Mouse (Mus musculus): ENCODE results near the gene Pakap. TPM values are rescaled to one million over a fixed set of nuclear protein-coding genes. Genes with fewer than 3 reads are reported as not detected.

The Pakap gene
- polyA plus RNA-seq, 1 experiment from 2014 or later = 40.4 TPM

DNA sequence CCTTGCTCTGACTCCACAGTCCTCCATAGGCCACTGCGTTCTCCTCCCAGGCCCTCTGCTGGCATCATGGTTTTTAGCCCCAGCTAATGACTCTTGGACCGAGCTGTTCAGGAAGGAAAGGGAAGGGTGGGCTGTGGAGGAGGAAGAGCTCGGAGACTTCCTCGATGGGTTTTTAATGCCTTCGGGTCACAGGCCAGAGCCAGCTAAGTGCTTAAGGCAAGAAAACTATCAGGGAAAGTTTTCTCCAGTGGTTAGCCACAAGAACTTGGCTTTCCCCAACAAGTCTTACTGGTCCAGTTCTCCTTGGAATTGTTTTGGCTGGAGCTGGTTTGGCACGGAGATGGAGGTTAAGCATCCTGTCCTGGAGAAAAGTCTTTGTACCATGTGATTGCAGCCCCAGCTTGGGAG lies 292.2 kb downstream of the Pakap start:
- 85% methylated on average over 6 of the region's 6 CpGs for WGBS
- no peak for ATAC-seq (ENCODE audit: insufficient number of reproducible peaks, insufficient read depth, low FRiP score, low TSS enrichment, low read depth)
- peaks cover 47% of the 10 kb centered on the region for H3K36me3 ChIP-seq

DNA sequence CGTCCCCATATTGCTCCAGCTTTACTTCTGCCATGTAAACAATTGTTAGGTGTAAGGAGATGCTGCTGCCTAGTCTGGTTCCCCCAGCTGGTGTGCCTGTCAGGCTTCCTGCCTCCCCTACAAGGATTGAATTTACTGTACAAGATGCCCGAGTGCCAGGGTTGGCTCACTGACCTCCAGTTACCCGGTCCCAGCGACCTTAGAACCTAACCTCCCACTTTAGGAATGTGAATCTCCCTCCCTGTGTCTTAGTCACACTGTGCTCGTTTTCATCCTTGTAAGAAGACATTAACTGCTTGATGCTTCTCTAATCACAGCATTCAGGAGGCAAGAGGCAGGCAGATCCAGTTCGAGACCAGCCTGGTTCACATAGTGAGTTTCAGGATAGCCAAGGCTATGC lies 293.2 kb downstream of the Pakap start:
- H3K4me2 ChIP-seq = no peak overlapping the region
- H3K4me3 ChIP-seq (replicated peaks) = no peak overlapping the region
- H3K36me3 ChIP-seq = peaks cover 37% of the 10 kb centered on the region
- H3K9me3 ChIP-seq = no peaks in the 10 kb centered on the region
- no peak overlapping the region for H3K27ac ChIP-seq
- ATAC-seq (ENCODE audit: insufficient number of reproducible peaks, insufficient read depth, low FRiP score, low TSS enrichment, low read depth) = no peak
- H3K9ac ChIP-seq (replicated peaks) = no peak overlapping the region
- no peaks in the 10 kb centered on the region for H3K27me3 ChIP-seq
- 71% methylated on average over 6 of the region's 6 CpGs for WGBS
- peaks cover 27% of the 10 kb centered on the region for H3K4me1 ChIP-seq (replicated peaks)

More for the DNA sequence above, 292.2 kb downstream of the Pakap start:
- Histone ChIP-seq H3K4me2 (no peak overlapping the region), H3K4me1 (replicated peaks) (peaks cover 19% of the 10 kb centered on the region), H3K9ac (replicated peaks) (no peak overlapping the region), H3K9me3 (no peaks in the 10 kb centered on the region), H3K4me3 (replicated peaks) (no peak overlapping the region), H3K27ac (no peak overlapping the region), H3K27me3 (no peaks in the 10 kb centered on the region)

DNA sequence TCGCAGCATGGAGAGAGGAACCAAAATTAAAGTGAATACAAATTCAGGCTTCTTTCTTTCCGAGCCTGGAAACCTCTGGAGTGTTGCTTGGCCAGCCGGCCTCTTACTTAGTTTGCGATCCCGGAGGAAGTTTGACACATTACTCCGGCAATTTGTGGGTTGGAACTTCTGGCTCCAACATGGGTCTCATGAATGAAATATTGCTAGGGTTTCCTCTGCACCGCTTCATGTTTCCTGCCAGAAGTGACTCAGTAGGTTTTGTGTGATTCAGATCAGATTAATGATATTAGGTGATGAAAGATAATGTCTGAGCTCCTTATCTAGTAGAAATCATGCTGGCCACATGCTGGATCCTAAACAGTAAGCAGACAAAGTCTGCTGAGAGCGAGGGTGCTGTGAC lies 293.9 kb downstream of the Pakap start:
- H3K27me3 ChIP-seq = no peaks in the 10 kb centered on the region
- H3K4me3 ChIP-seq (replicated peaks) = no peak overlapping the region
- no peak for ATAC-seq (ENCODE audit: insufficient number of reproducible peaks, insufficient read depth, low FRiP score, low TSS enrichment, low read depth)
- no peaks in the 10 kb centered on the region for H3K9me3 ChIP-seq
- peak overlapping the region; percentile 46; the same call in 1 of the 2 replicates for H3K27ac ChIP-seq
- H3K4me1 ChIP-seq (replicated peaks) = peaks cover 34% of the 10 kb centered on the region
- H3K36me3 ChIP-seq = peaks cover 30% of the 10 kb centered on the region
- H3K9ac ChIP-seq (replicated peaks) = no peak overlapping the region
- H3K4me2 ChIP-seq = no peak overlapping the region
- WGBS = 60% methylated on average over 8 of the region's 8 CpGs

DNA sequence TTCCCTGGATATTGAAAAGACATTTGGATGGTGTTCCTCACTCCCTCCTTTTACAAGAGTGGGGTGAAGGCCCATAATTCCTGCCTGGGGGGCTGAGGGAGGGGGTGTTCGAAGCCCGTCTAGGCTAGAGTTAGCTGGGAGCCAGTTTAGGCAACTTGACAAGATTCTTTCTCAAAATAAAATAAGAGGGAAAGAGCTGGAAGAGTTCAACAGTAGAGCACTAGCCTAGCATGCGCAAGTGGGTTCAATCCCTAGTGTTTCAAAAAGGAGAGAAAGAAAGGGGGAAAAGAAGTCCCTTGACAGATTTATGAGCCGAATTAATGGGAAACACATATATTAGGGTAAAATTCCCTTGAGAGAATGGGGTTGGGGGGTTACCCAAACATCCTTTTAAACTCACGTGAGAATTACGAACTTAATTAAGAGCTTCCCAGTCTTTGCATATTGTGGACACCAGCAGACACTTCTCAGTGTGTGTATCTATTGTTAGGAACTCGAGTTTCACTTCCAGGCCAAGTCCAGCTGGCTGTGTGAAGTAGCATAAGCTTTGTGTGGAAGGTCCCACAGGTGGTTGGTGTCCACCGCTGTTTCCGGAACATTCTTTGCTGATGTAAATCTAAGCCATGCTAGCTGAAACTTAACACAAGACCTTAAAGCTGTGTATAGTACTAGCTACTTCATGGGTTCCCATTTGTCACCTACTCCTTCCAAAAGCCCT lies 294.4 kb downstream of the Pakap start:
- Histone ChIP-seq H3K4me1 (replicated peaks) (peaks cover 34% of the 10 kb centered on the region), H3K4me3 (replicated peaks) (no peak overlapping the region), H3K36me3 (peaks cover 24% of the 10 kb centered on the region), H3K27ac (peak overlapping the region; percentile 46; the same call in 1 of the 2 replicates), H3K9ac (replicated peaks) (no peak overlapping the region), H3K4me2 (no peak overlapping the region), H3K27me3 (no peaks in the 10 kb centered on the region), H3K9me3 (no peaks in the 10 kb centered on the region)
- WGBS = 68% methylated on average over 9 of the region's 9 CpGs
- no peak for ATAC-seq (ENCODE audit: insufficient number of reproducible peaks, insufficient read depth, low FRiP score, low TSS enrichment, low read depth)

DNA sequence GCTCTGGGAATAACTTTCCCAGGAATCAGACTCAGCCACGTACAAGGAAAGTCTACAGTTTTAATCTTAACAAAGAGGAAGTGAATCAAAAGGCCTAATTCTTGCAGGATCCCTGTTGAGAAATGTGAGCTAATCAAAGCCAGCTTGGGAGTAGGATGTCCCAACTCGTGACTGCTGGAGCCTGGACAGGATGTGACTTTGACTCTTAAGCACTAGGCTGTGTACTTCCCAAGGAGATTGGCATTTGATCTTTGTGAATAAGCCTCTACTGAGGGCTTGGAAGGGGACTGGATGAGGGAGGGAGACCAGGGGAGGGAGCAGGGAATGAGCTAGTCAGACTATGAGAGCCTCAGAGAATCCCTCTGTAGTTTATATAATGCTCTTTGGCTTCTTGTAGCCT lies 298.1 kb downstream of the Pakap start:
- Histone ChIP-seq H3K4me3 (replicated peaks) (no peak overlapping the region), H3K27ac (no peak overlapping the region)
- 7% methylated on average over 2 of the region's 2 CpGs for WGBS

DNA sequence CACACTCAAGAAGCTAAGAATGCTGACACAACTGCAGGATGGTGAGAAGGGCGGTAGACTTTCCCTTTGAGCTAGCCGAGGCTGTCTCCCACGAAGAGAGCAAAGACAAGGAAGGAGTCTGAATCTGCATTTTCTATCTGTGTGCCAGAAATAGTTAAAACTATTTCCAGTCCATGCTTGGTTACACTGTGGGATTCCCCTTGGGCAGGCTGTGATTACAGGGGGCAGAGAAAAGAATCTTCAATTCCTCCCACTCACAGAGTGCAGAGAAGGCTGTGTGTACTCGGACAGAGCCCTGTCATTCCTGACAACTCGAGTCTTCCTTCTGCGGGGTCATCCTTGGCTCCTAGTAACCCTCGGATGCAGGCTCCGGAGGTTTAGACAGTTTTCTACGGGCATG lies 299.0 kb downstream of the Pakap start:
- no peaks in the 10 kb centered on the region for H3K27me3 ChIP-seq
- no peaks in the 10 kb centered on the region; the same call in 1 of the 2 replicates for H3K36me3 ChIP-seq
- H3K9me3 ChIP-seq = no peaks in the 10 kb centered on the region
- no peak overlapping the region for H3K4me3 ChIP-seq (replicated peaks)
- no peak for ATAC-seq (ENCODE audit: insufficient number of reproducible peaks, insufficient read depth, low FRiP score, low TSS enrichment, low read depth)
- H3K9ac ChIP-seq (replicated peaks) = no peak overlapping the region
- H3K4me2 ChIP-seq = no peak overlapping the region
- peaks cover 25% of the 10 kb centered on the region for H3K4me1 ChIP-seq (replicated peaks)
- no peak overlapping the region for H3K27ac ChIP-seq
- 79% methylated on average over 9 of the region's 9 CpGs for WGBS

More for the DNA sequence above, 298.1 kb downstream of the Pakap start:
- Histone ChIP-seq H3K27me3 (no peaks in the 10 kb centered on the region), H3K4me1 (replicated peaks) (peaks cover 32% of the 10 kb centered on the region), H3K36me3 (no peaks in the 10 kb centered on the region; the same call in 1 of the 2 replicates), H3K4me2 (no peak overlapping the region), H3K9ac (replicated peaks) (no peak overlapping the region), H3K9me3 (no peaks in the 10 kb centered on the region)
- ATAC-seq (ENCODE audit: insufficient number of reproducible peaks, insufficient read depth, low FRiP score, low TSS enrichment, low read depth) = no peak

DNA sequence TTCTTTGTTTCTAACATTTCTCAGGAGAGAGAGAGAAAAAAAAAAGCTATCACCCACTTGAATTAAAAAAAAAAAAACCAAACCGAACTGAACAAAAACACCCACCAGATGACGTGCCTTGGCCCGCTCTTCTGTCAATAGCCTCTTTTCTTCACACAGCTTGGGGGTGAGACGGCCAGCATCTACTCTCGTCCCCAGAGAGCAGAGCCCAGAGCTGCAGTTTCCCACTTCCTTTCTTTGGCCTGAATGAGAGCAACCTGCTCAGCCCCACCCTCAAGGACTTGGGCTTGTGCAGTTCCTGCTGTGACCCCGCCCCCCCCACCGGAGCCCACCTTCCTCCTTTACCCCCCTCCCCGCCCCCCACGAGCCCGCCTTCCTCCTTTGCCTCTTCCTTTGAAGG lies 299.5 kb downstream of the Pakap start:
- H3K9me3 ChIP-seq = no peaks in the 10 kb centered on the region
- no peak for ATAC-seq (ENCODE audit: insufficient number of reproducible peaks, insufficient read depth, low FRiP score, low TSS enrichment, low read depth)
- no peak overlapping the region for H3K9ac ChIP-seq (replicated peaks)
- WGBS = 59% methylated on average over 10 of the region's 10 CpGs
- H3K4me1 ChIP-seq (replicated peaks) = peaks cover 20% of the 10 kb centered on the region
- no peaks in the 10 kb centered on the region for H3K27me3 ChIP-seq
- no peak overlapping the region for H3K27ac ChIP-seq
- no peak overlapping the region for H3K4me3 ChIP-seq (replicated peaks)
- H3K4me2 ChIP-seq = no peak overlapping the region
- no peaks in the 10 kb centered on the region; the same call in 1 of the 2 replicates for H3K36me3 ChIP-seq

DNA sequence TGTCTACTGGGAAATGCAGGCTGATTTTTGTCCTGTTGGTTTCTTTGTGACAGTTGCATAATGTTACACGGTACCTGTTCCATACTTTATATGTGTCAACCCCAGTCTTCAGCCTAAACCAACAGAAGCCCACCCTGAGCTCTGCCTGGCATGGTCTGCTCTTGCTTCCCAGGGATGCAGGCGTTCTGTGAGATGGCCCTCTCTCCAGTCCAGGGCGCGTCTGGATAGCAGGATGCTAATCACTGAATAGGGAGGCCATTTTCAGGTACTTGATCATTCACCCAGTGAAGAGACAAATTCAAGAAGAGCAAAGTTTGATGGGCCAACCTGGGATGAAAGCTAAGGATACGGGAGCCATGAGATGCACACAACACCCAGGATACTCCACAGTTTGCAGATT lies 311.2 kb downstream of the Pakap start:
- H3K27ac ChIP-seq = no peak overlapping the region
- no peaks in the 10 kb centered on the region for H3K9me3 ChIP-seq
- H3K4me2 ChIP-seq = no peak overlapping the region
- peaks cover 3% of the 10 kb centered on the region; the same call in 1 of the 2 replicates for H3K4me1 ChIP-seq (replicated peaks)
- no peaks in the 10 kb centered on the region; the same call in 1 of the 2 replicates for H3K36me3 ChIP-seq
- no peak overlapping the region for H3K4me3 ChIP-seq (replicated peaks)
- 90% methylated on average over 5 of the region's 5 CpGs for whole genome bisulfite sequencing
- H3K27me3 ChIP-seq = no peaks in the 10 kb centered on the region
- ATAC-seq (ENCODE audit: insufficient number of reproducible peaks, insufficient read depth, low FRiP score, low TSS enrichment, low read depth) = no peak
- no peak overlapping the region for H3K9ac ChIP-seq (replicated peaks)

DNA sequence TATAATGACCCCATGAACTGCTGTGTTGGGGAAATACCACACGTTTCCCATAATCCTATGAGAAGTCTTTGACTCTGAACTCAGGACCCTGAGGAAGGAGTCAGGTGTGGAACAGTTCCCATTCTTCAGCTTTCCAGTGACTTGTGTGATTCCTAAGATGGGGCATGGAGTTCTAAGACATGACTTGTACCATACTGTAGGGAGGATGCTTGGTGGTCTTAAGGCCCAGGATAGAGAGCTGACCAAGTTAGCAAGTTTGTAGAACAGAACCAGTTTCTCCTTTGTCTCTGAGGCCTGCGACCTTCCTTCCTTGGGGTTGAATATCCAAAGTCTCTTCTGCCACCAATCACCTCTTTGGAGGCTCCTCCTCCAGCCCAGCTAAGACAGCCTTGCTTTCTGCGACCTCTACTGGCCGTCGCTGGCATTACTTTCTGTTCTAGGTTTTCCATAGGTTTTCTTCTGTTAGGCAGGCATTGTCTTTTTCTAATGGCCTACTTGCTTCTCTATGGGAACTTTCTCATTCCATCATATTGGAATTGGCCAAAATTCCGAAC lies 311.9 kb downstream of the Pakap start:
- WGBS = 13% methylated on average over 6 of the region's 6 CpGs
- H3K4me2 ChIP-seq = no peak overlapping the region
- H3K4me3 ChIP-seq (replicated peaks) = no peak overlapping the region
- no peaks in the 10 kb centered on the region for H3K27me3 ChIP-seq
- H3K9me3 ChIP-seq = no peaks in the 10 kb centered on the region
- H3K9ac ChIP-seq (replicated peaks) = no peak overlapping the region
- H3K4me1 ChIP-seq (replicated peaks) = peaks cover 4% of the 10 kb centered on the region; the same call in 1 of the 2 replicates
- no peak for ATAC-seq (ENCODE audit: insufficient number of reproducible peaks, insufficient read depth, low FRiP score, low TSS enrichment, low read depth)
- no peak overlapping the region for H3K27ac ChIP-seq
- H3K36me3 ChIP-seq = no peaks in the 10 kb centered on the region; the same call in 1 of the 2 replicates

DNA sequence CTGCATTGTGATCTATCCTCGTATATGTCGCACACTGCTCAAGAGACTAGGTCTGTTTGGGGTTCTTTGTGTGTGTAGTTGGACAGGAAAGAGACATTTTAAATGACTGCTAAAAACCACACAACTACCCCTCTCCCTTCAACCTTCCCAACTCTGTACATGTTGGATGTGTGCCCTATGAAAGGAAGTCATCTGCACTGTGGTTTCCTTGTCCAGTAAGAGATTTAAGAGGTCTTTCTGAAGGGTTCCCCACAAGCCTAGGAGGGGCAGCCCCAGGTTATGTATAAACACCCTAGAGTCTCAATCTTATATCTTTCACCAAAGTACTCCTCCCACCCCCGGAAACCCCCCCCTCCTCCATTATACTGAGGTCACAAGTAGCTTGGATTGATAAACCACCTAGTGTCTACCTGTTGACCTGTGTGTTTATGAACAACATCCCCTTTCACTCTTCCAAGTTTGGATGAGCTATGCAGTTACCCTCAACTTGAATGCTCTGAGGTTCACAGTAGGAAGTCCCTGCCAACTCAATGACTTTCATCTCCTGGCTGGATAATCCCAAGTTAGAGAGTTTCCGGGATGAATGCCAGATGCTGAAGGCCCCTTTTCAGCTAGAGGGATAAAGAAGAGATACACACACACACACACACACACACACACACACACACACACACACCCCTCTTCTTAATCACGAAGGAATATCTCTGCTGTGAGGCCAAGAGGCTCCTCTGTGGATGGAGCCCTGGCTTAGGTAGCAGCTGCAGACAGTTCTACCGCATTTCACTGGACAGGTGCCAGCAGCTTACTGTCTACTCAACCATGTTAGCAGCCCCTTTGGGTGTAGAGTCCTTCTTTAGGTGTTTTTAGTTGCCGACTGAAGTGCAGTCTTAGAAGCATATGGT lies 315.8 kb downstream of the Pakap start:
- no peaks in the 10 kb centered on the region for H3K9me3 ChIP-seq
- H3K4me3 ChIP-seq (replicated peaks) = no peak overlapping the region
- no peak for ATAC-seq (ENCODE audit: insufficient number of reproducible peaks, insufficient read depth, low FRiP score, low TSS enrichment, low read depth)
- no peak overlapping the region for H3K27ac ChIP-seq
- no peak overlapping the region for H3K4me2 ChIP-seq
- 87% methylated on average over 7 of the region's 7 CpGs for WGBS
- H3K36me3 ChIP-seq = no peaks in the 10 kb centered on the region; the same call in 1 of the 2 replicates
- no peak overlapping the region for H3K9ac ChIP-seq (replicated peaks)
- peaks cover 16% of the 10 kb centered on the region for H3K4me1 ChIP-seq (replicated peaks)
- no peaks in the 10 kb centered on the region for H3K27me3 ChIP-seq

DNA sequence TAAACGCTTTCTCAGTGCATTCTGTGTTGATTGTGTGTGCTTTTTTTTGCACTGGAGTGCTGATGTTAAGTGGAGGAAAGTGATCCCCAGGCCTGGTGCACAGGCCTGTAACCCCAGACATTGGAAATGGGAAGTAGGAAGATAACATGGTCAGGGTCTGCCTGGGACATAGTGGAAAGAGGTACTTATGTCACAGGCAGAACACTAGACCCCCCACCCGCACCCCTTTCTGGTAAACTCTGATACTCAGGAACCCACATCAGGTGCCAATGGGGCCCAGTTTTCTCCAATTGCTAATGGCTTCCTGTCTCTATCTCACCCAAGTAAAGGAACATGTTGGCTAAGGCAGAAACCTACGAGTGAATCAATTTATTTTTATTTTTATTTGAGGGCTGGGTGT lies 316.5 kb downstream of the Pakap start:
- Histone ChIP-seq H3K27ac (no peak overlapping the region), H3K36me3 (no peaks in the 10 kb centered on the region; the same call in 1 of the 2 replicates), H3K4me3 (replicated peaks) (no peak overlapping the region), H3K4me1 (replicated peaks) (peaks cover 16% of the 10 kb centered on the region), H3K27me3 (no peaks in the 10 kb centered on the region), H3K4me2 (no peak overlapping the region), H3K9ac (replicated peaks) (no peak overlapping the region), H3K9me3 (no peaks in the 10 kb centered on the region)
- 82% methylated on average over 3 of the region's 3 CpGs for WGBS
- no peak for ATAC-seq (ENCODE audit: insufficient number of reproducible peaks, insufficient read depth, low FRiP score, low TSS enrichment, low read depth)
